In the genomic region with DNA sequence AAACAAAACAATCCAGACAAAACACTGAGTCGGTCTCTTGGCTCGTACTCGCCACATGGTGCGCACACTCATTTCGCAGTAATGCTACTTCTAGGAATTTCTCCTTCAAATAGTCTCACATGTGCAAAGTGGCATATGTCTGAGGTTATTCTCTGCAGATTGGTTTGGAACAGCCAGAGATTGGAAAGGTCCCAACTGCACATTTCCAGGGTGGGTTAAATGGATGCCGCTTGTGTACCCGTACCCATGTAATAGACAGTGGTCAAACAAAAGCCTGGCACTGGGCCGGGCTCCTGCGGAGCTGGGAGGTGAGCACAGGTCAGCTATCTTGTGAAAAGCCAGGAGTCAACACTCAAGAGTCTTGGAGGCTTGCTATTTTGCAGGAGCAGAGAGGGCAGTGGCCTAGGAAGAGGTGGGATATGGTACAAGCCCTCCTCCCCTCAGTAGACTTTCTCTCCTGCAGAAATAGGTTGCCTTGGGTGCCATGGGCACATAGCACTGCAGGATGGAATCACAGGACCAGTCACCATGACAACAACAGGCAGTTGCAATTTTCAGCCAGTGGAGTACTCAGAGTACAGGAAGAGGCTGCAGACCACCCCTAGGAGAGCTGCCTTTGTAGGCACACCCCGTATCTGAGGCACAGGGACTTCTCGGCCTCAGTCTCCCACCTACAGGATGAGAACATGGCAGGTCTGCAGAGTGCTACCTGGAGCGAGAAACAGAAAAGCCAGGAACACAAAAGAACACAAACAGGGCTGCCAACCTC, we compare ENCODE assay signal across 13 mouse cellular contexts. TPM values are rescaled to one million over a fixed set of nuclear protein-coding genes. Genes with fewer than 3 reads are reported as not detected.
DNase-seq lines count a peak whose midpoint lies in the region; ATAC-seq lines count a peak whose summit lies in the region.
"Had no signal": no experiment of that assay in that cellular context is flagged by ENCODE, and none has a peak within 500 bp of the region (broad histone marks: within the 10 kb centered on the region; RNA-seq: fewer than 3 reads in every experiment).

No protein-coding gene starts in this region.

- intact Hi-C loops in heart, postnatal 25 days (cut with DNase I) = no loop called here

- H3K9ac ChIP-seq in hindbrain, embryonic 16.5 days (ENCODE audit: low read depth, low read length) = no peak overlapping the region
- H3K9ac ChIP-seq in neural tube, embryonic 15.5 days (replicated peaks) = no peak overlapping the region
- H3K9ac ChIP-seq: limb, embryonic 12.5 days had no signal

- 79% methylated on average over 12 of the region's 12 CpGs for WGBS in forebrain, embryonic 10.5 days
- 41% methylated on average over 12 of the region's 12 CpGs for WGBS in hindbrain, embryonic 16.5 days
- 57% methylated on average over 12 of the region's 12 CpGs for WGBS in neural tube, embryonic 15.5 days

- DNase-seq in heart, adult 11 months = peak; percentile 74
- DNase-seq in heart, postnatal 25 days (ENCODE audit: low spot score) = no peak
- DNase-seq in forebrain, embryonic 10.5 days (ENCODE audit: extremely low spot score, low spot score) = no peak
- no peak for DNase-seq in urinary bladder, postnatal 14 days (ENCODE audit: low spot score)
- DNase-seq in ovary, postnatal 14 days (ENCODE audit: low spot score) = no peak
- no peak for DNase-seq in gastrocnemius, postnatal 25 days
- DNase-seq: B cell, adult 2 months; gastrocnemius, postnatal 14 days had no signal

- H3K4me1 ChIP-seq in forebrain, embryonic 10.5 days = peaks cover 36% of the 10 kb centered on the region
- peaks cover 18% of the 10 kb centered on the region for H3K4me1 ChIP-seq in hindbrain, embryonic 16.5 days (ENCODE audit: control insufficient read depth, insufficient read depth, low read depth, low read length)
- H3K4me1 ChIP-seq in neural tube, embryonic 15.5 days = peaks cover 35% of the 10 kb centered on the region
- H3K4me1 ChIP-seq: limb, embryonic 12.5 days had no signal

- H3K4me3 ChIP-seq in forebrain, embryonic 10.5 days = peak overlapping the region; percentile 41
- H3K4me3 ChIP-seq in hindbrain, embryonic 16.5 days (ENCODE audit: low read length) = no peak overlapping the region
- H3K4me3 ChIP-seq in neural tube, embryonic 15.5 days (replicated peaks) = no peak overlapping the region
- H3K4me3 ChIP-seq: limb, embryonic 12.5 days had no signal

- H3K4me2 ChIP-seq in hindbrain, embryonic 16.5 days (ENCODE audit: low read length) = no peak overlapping the region
- H3K4me2 ChIP-seq in neural tube, embryonic 15.5 days = no peak overlapping the region
- H3K4me2 ChIP-seq: limb, embryonic 12.5 days had no signal

- H3K27me3 ChIP-seq in forebrain, embryonic 10.5 days (ENCODE audit: poor library complexity, severe bottlenecking) = no peaks in the 10 kb centered on the region
- no peaks in the 10 kb centered on the region for H3K27me3 ChIP-seq in hindbrain, embryonic 16.5 days (replicated peaks; ENCODE audit: control insufficient read depth, insufficient read depth, low read length)
- no peaks in the 10 kb centered on the region for H3K27me3 ChIP-seq in neural tube, embryonic 15.5 days (replicated peaks)
- H3K27me3 ChIP-seq: limb, embryonic 12.5 days had no signal

- peak; percentile 80 for ATAC-seq in hindbrain, embryonic 16.5 days
- ATAC-seq in neural tube, embryonic 15.5 days (ENCODE audit: low FRiP score) = peak; percentile 64
- ATAC-seq: activated CD4-positive, CD25-positive, alpha-beta regulatory T cell, adult 4 months had no signal

- H3K9me3 ChIP-seq in forebrain, embryonic 10.5 days = no peaks in the 10 kb centered on the region
- no peaks in the 10 kb centered on the region for H3K9me3 ChIP-seq in hindbrain, embryonic 16.5 days (ENCODE audit: control insufficient read depth, low read length)
- no peaks in the 10 kb centered on the region for H3K9me3 ChIP-seq in neural tube, embryonic 15.5 days (replicated peaks)
- H3K9me3 ChIP-seq: limb, embryonic 12.5 days had no signal

- H3K36me3 ChIP-seq in forebrain, embryonic 10.5 days (replicated peaks) = no peaks in the 10 kb centered on the region
- no peaks in the 10 kb centered on the region for H3K36me3 ChIP-seq in hindbrain, embryonic 16.5 days (ENCODE audit: control insufficient read depth, insufficient read depth, low read length)
- H3K36me3 ChIP-seq in neural tube, embryonic 15.5 days = no peaks in the 10 kb centered on the region
- H3K36me3 ChIP-seq: limb, embryonic 12.5 days had no signal

- H3K27ac ChIP-seq in forebrain, embryonic 10.5 days = peak overlapping the region; percentile 97
- peak overlapping the region; percentile 58 for H3K27ac ChIP-seq in hindbrain, embryonic 16.5 days (ENCODE audit: low read depth, low read length)
- peak overlapping the region; percentile 54; the same call in 1 of the 2 replicates for H3K27ac ChIP-seq in neural tube, embryonic 15.5 days (replicated peaks)
- H3K27ac ChIP-seq: limb, embryonic 12.5 days had no signal

RNA-seq across cellular contexts. Expression of a gene that starts 19.3 kb away (rescaled TPM):
- 10 to 100 TPM; 43.8 to 63.8 TPM for total RNA-seq in heart, postnatal 25 days (2021)
- polyA plus RNA-seq in forebrain, embryonic 10.5 days (2016; fragmentation: Nextera tagmentation; extraction: Ambion mirVana) = 23.1 and 23.8 TPM in 2 replicates
- 22.1 and 23.9 TPM in 2 replicates for polyA plus RNA-seq in hindbrain, embryonic 16.5 days (2015; fragmentation: Nextera tagmentation; extraction: Ambion mirVana)
- 24.7 and 26.8 TPM in 2 replicates for polyA plus RNA-seq in neural tube, embryonic 15.5 days (2015; fragmentation: Nextera tagmentation; extraction: Ambion mirVana)
- total RNA-seq in gastrocnemius, postnatal 25 days (2021) = 10 to 100 TPM; 38.9 to 43.1 TPM

RNA-seq across cellular contexts. Expression of a gene that starts 41.4 kb away (rescaled TPM):
- total RNA-seq in heart, postnatal 25 days (2021) = not detected
- 0.21 TPM in 1 of 2 replicates, not detected in the other for polyA plus RNA-seq in forebrain, embryonic 10.5 days (2016; fragmentation: Nextera tagmentation; extraction: Ambion mirVana)
- polyA plus RNA-seq in hindbrain, embryonic 16.5 days (2015; fragmentation: Nextera tagmentation; extraction: Ambion mirVana) = not detected in 2 replicates
- not detected in 2 replicates for polyA plus RNA-seq in neural tube, embryonic 15.5 days (2015; fragmentation: Nextera tagmentation; extraction: Ambion mirVana)
- total RNA-seq in gastrocnemius, postnatal 25 days (2021) = not detected
- total RNA-seq: common myeloid progenitor, adult 5-6 weeks; gastrocnemius, postnatal 14 days had no signal
- polyA plus RNA-seq: limb, embryonic 12.5 days had no signal
